Mouse (Mus musculus) monocyte, adult 2 months (primary cell): Measurements from ENCODE around the gene Gorasp2.

Experiments
- DNase-seq, 2 experiments: peaks; one replicate each; pipeline ENCODE4 v3.0.0; 2022; ENCODE audit warnings: low spot score in 2 of 2, low read depth in 1 of 2

Gene Gorasp2

DNA sequence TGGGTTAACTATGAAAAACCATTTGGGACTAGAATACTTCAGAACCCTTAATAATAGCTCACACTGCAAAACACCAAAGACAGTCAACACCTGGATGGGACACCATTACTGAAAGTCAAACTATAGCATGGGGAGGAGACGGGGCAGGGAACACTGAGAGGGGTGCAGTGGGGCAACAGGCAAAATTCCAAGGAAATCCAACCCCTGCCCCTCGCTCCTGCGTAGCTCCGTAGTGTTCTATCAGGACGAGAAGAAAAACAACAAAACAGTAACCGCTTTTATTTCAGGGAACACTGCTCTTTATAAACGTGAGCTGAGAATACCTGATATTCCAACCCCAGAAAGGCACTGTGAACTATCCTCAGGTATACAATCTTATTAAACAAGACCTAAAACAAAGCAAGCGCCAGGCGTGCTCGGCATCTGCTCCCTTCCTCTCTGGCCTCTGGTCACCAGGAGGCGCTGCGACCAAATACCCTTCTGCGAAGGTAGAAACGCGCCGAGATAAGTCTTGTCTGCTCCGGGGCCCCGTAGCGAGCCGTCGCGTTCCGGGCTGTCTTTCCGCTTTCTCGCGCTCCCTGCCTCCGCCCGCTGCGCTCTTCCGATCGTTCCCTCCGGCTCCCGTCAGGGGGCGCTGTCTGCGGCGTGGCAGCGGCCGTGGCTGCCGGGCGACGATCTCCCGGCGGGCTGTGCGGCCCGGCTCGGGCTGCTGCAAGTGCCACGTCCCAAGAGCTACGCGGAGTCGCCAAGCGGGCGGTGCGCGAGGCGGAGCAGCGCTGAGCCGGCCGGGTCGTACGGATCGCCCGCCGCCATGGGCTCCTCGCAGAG lies at the start of gene Gorasp2:
Gene Gorasp2, plus strand, starts transcription at position 690 of the 828 bp plus-strand sequence.
- DNase-seq, result peak; percentile 84 to 91

DNA sequence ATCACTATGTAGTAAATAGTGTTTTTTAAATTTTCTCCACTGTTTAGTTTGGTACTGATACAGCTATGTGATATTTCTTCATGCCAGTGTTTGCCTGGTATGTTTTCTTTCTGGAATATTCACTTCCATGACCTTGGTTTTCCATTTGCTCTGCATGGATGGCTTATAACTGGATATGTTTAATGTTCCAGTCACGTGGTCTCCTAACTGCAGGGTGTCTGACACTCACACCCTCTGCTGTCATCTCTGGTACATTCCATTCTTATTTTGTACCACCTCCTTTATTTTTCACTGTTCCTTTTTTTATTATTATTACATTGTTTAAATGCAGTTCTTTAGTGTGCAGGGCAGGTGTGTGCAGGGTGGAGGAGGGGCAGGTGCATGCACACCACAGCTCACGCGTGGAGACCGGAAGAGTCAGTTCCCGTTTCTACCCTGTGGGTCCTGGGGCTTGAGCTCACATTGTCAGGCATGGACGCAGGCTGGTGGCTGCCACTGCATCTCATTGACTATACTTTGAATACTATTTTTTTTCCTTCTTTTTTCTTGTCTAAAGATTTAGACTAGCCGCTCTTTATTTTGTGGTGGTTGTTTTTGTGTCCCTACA lies 46.5 kb upstream of the Gorasp2 start:
- DNase-seq, result no peak

DNA sequence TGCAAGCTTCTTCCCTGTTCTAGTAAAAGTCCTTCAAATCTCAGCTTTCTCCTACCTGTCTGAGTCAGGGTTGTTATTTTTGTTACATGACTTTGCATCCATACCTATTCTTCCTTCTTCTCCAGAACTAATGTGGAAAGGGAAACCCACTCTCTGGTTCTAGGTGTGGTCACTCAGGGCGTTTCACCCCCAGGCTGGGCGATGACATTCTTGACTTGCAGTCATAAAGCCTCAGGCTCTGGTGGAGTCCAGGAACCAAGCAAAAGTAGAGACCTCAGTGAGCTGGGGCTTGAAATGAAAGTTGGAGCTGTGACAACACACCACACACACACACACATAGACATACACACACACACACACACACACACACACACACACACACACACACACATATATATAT lies 45.3 kb upstream of the Gorasp2 start:
- no peak for DNase-seq

- DNase-seq, result no peak
Observed at GRCm38 (mm10) chr2:70616617-70617016, 44.8 kb upstream of the Gorasp2 start.

GRCm38 (mm10) chr2:70619232-70619835 lies 42.0 kb upstream of the Gorasp2 start:
- DNase-seq, result no peak

- no peak for DNase-seq
Observed at GRCm38 (mm10) chr2:70620225-70620624, 41.2 kb upstream of the Gorasp2 start.

DNA sequence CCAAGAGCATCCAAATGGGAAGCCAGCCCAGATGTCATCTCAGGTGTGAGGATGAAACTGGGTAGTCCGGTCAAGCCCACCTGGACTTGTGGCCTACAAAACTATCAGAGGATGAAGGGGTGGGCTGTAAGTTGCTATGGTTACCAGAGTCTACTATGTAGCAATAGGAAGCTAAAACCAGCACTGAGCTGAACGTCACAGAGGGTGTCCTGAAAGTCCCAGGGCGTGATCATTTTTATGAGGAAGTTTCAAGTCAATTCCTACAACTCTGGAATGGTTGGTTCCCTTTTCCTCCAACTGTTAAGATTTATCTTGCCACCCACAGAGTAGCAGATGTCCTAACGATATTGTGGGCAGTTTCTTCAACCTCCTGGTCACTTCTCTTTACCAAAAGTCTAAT lies 39.1 kb upstream of the Gorasp2 start:
- peak in 1 of 2 experiments; percentile 7 for DNase-seq

DNA sequence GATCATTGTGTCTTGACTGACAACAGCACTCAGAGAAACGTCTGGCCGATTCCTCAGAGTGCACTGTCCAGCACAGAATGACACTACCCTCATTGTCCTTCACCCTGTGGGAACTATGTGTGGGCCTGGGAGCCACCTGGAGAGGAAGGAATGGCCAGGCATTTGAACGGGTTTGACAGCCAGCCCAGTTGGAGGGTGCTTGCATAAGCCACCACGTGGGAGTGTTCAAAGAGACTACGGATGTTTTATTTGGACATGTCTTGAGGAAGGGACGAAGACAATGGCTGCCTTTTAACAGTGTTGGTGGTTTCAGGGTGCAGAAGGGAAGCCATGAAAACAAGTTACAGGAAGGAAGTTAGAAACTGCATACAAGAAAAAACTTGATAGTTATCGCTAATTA lies 35.6 kb upstream of the Gorasp2 start:
- no peak for DNase-seq

DNA sequence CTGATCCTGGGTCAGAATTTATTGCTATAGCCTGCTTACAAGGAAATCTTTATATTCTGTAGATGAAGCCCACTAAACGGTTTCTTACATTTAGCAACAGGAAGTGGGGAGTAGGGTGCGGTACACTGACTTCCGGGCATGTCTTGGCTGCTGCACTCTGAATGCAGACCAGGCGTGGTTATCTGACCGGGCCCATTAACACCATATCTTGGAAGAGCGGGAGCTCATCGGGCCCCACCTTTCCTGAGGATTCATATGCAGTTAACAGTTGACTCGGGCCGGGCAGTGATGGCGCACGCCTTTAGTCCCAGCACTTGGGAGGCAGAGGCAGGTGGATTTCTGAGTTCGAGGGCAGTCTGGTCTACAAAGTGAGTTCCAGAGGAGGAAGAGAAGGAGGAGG lies 33.0 kb upstream of the Gorasp2 start:
- DNase-seq, result no peak

DNA sequence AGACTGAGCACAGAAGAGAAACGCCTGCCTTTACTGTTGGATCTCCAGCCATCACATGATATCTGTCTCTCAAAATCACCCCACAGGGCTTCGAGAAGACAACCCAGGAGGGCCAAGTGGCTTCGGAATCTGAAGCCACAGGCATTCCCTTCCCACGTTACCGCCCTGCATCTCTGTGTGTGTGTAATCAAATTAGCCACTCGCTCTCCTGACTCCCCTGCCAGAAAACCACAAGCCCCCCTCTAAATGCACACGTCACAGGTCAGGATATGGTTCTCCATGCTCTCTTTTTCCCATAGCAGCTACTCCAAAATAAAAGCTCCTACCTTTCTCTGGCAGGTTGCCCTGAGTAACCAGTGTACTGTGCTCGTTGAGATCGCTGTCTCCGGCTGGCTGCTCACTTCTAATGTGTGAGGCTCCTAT lies 32.0 kb upstream of the Gorasp2 start:
- DNase-seq, result no peak

DNA sequence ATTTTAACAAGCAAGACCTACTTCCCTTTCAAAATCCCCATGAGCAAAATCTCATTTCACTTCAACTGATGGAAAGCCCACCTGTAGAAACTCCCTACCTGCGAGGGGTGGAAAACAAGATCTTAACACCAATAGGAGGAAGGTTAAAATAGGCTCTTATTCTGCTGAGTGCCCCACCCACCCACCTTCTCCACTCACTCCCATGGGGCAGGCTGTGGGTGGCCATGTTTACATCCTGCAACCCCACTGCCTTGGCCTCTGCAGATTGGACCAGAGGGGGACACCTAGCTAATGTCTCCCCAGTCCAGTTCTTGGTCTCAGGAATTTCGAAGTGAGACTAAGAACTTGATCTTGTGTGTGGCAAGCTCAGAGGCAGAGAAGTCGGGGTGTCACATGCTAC lies 31.5 kb upstream of the Gorasp2 start:
- DNase-seq, result no peak

- no peak for DNase-seq
Observed at GRCm38 (mm10) chr2:70631321-70631720, 30.1 kb upstream of the Gorasp2 start.

GRCm38 (mm10) chr2:70632412-70632811 lies 29.0 kb upstream of the Gorasp2 start:
- DNase-seq, result no peak

- DNase-seq, result no peak
Observed at GRCm38 (mm10) chr2:70634028-70634690, 27.2 kb upstream of the Gorasp2 start.

- no peak for DNase-seq
Observed at GRCm38 (mm10) chr2:70640968-70641367, 20.4 kb upstream of the Gorasp2 start.

- no peak for DNase-seq
Observed at GRCm38 (mm10) chr2:70642971-70643565, 18.3 kb upstream of the Gorasp2 start.

- DNase-seq, result no peak
Observed at GRCm38 (mm10) chr2:70645266-70645780, 16.1 kb upstream of the Gorasp2 start.

- DNase-seq, result no peak
Observed at GRCm38 (mm10) chr2:70647681-70648080, 13.7 kb upstream of the Gorasp2 start.

DNA sequence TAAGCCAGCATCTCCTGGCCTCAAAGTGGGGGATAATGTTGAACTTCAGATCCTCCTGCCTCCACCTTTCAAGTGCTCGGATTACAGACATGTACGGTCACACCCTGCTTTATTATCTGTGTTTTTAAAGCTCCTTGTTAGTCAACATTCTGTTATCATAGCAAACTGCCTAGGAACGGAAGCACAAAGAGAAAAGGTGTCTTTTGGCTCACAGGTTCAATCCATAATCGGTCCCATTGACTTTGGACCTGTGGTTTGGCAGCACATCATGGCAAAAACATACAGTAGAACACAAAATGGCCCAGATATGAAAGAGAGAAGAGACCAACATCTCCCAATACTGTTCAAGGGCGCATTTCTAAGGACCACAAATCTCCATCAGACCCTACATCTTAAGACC lies 13.1 kb upstream of the Gorasp2 start:
- no peak for DNase-seq

DNA sequence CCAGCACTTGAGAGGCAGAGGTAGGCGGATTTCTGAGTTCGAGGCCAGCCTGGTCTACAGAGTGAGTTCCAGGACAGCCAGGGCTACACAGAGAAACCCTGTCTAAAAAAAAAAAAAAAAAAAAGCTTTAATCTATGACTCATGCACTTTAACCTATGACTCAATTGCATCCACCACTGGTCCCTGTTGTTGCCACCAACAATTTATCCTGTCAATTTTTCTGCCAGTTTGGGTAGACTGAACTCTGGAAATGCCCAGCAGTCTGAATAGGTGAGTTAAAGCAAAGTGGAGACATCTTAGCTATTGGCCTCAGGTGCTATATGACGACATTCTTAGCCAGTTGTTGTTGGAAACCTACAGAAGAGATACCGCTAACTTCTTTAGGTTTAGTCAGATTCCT lies 11.9 kb upstream of the Gorasp2 start:
- DNase-seq, result no peak

- no peak for DNase-seq
Observed at GRCm38 (mm10) chr2:70651820-70652219, 9.6 kb upstream of the Gorasp2 start.
